Mouse (Mus musculus): ENCODE data around the gene Tuba1c.

Gene Tuba1c

GRCm38 (mm10) chr15:99029619-99030584 is at the start of gene Tuba1c:
Tuba1c (plus strand) TSS chr15:99029891.
- DNase-seq (ENCODE audit: low spot score in 2 of 2) = peak in 1 of 2 experiments; percentile 50

- no peak for DNase-seq (ENCODE audit: low spot score in 2 of 2)
Observed at GRCm38 (mm10) chr15:98980012-98980614, 49.6 kb upstream of the Tuba1c start.

GRCm38 (mm10) chr15:98982100-98982499 is 47.6 kb upstream of the Tuba1c start:
- DNase-seq (ENCODE audit: low spot score in 2 of 2) = no peak

GRCm38 (mm10) chr15:98983431-98984081 is 46.1 kb upstream of the Tuba1c start:
- no peak for DNase-seq (ENCODE audit: low spot score in 2 of 2)

- no peak for DNase-seq (ENCODE audit: low spot score in 2 of 2)
Observed at GRCm38 (mm10) chr15:98984681-98985080, 45.0 kb upstream of the Tuba1c start.

- peak; percentile 61 to 84 for DNase-seq (ENCODE audit: low spot score in 2 of 2)
Observed at GRCm38 (mm10) chr15:98985240-98985981, 44.3 kb upstream of the Tuba1c start.

GRCm38 (mm10) chr15:98985982-98986715 is 43.5 kb upstream of the Tuba1c start:
- no peak for DNase-seq (ENCODE audit: low spot score in 2 of 2)

GRCm38 (mm10) chr15:98987077-98987630 is 42.5 kb upstream of the Tuba1c start:
- no peak for DNase-seq (ENCODE audit: low spot score in 2 of 2)

- DNase-seq (ENCODE audit: low spot score in 2 of 2) = no peak
Observed at GRCm38 (mm10) chr15:98987661-98988181, 42.0 kb upstream of the Tuba1c start.

- no peak for DNase-seq (ENCODE audit: low spot score in 2 of 2)
Observed at GRCm38 (mm10) chr15:98988787-98989186, 40.9 kb upstream of the Tuba1c start.

- no peak for DNase-seq (ENCODE audit: low spot score in 2 of 2)
Observed at GRCm38 (mm10) chr15:98989701-98990430, 39.8 kb upstream of the Tuba1c start.

GRCm38 (mm10) chr15:98990669-98991539 is 38.8 kb upstream of the Tuba1c start:
- no peak for DNase-seq (ENCODE audit: low spot score in 2 of 2)

- DNase-seq (ENCODE audit: low spot score in 2 of 2) = no peak
Observed at GRCm38 (mm10) chr15:98991540-98992050, 38.1 kb upstream of the Tuba1c start.

- DNase-seq (ENCODE audit: low spot score in 2 of 2) = peak; percentile 82 to 89
Observed at GRCm38 (mm10) chr15:98992086-98992912, 37.4 kb upstream of the Tuba1c start.

- DNase-seq (ENCODE audit: low spot score in 2 of 2) = peak; percentile 77 to 95
Observed at GRCm38 (mm10) chr15:98993093-98993793, 36.4 kb upstream of the Tuba1c start.

GRCm38 (mm10) chr15:98993865-98994264 is 35.8 kb upstream of the Tuba1c start:
- peak; percentile 52 to 89 for DNase-seq (ENCODE audit: low spot score in 2 of 2)

- DNase-seq (ENCODE audit: low spot score in 2 of 2) = no peak
Observed at GRCm38 (mm10) chr15:98994957-98995520, 34.7 kb upstream of the Tuba1c start.
